Comparison of ENCODE assay signal across 28 mouse cellular contexts in the genomic region with DNA sequence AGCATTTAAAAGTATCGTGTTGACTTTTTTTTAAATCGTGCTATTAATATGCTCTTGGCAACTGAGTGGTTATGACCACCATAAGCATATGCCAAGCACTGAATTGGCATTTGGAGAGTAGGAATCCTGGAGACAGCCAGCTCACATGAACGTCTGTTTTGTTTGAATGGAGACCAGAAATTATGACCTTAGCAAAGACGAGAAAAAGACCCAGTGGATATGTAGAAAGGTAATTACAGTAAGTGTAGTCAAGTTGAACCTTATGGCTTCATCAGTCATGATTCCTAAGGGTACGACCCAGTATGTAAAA.
DNase-seq lines count a peak whose midpoint lies in the region; ATAC-seq lines count a peak whose summit lies in the region.
"Had no signal": no experiment of that assay in that cellular context is flagged by ENCODE, and none has a peak within 500 bp of the region (broad histone marks: within the 10 kb centered on the region; RNA-seq: fewer than 3 reads in every experiment).

No protein-coding gene starts in this region.

- no peak overlapping the region for H3K9ac ChIP-seq in forebrain, embryonic 12.5 days
- H3K9ac ChIP-seq: forebrain, postnatal 0 days; heart, embryonic 12.5 days; heart, embryonic 15.5 days; hindbrain, embryonic 13.5 days had no signal

- H3K4me3 ChIP-seq in forebrain, embryonic 12.5 days (replicated peaks) = no peak overlapping the region
- H3K4me3 ChIP-seq: forebrain, embryonic 10.5 days; heart, embryonic 12.5 days; heart, embryonic 15.5 days; hindbrain, embryonic 10.5 days; hindbrain, embryonic 13.5 days had no signal

- no peak overlapping the region for H3K4me2 ChIP-seq in forebrain, embryonic 12.5 days
- H3K4me2 ChIP-seq: heart, embryonic 12.5 days; heart, embryonic 15.5 days; hindbrain, embryonic 13.5 days had no signal

- H3K27ac ChIP-seq in forebrain, embryonic 12.5 days = no peak overlapping the region
- H3K27ac ChIP-seq: forebrain, embryonic 10.5 days; heart, embryonic 15.5 days; hindbrain, embryonic 10.5 days; hindbrain, embryonic 13.5 days; hindbrain, postnatal 0 days had no signal

- 89% methylated on average over 5 of the region's 5 CpGs for WGBS in forebrain, embryonic 12.5 days

- no peaks in the 10 kb centered on the region for H3K9me3 ChIP-seq in forebrain, embryonic 12.5 days
- H3K9me3 ChIP-seq: forebrain, embryonic 10.5 days; heart, embryonic 12.5 days; heart, embryonic 15.5 days; hindbrain, embryonic 10.5 days; hindbrain, embryonic 13.5 days had no signal

- no peak for ATAC-seq in forebrain, embryonic 12.5 days (ENCODE audit: low FRiP score)
- ATAC-seq: forebrain, embryonic 14.5 days; hindbrain, postnatal 0 days; inflammation-experienced regulatory T-cells, adult 6 months; intestine, embryonic 16.5 days; Patski had no signal

- peak; percentile 19 for DNase-seq in cerebellum, adult 11 months
- no peak for DNase-seq in cerebellum, postnatal 36 days
- DNase-seq in cerebellum, adult 8-10 months = peak; percentile 36
- peak; percentile 48 to 61 for DNase-seq in cerebellum, postnatal 10 days
- no peak for DNase-seq in thymus, postnatal 0 days (ENCODE audit: low spot score)
- no peak for DNase-seq in urinary bladder, postnatal 25 days (ENCODE audit: low spot score)
- DNase-seq: adrenal gland, postnatal 10 days; adrenal gland, postnatal 36 days; B cell, adult 2 months; gastrocnemius, postnatal 25 days; heart, adult 18-20 months; heart, postnatal 10 days; heart, postnatal 36 days; kidney, adult 18-20 months had no signal

- H3K27me3 ChIP-seq in forebrain, embryonic 12.5 days = no peaks in the 10 kb centered on the region
- H3K27me3 ChIP-seq: CH12.LX; heart, embryonic 12.5 days; heart, embryonic 15.5 days; hindbrain, embryonic 13.5 days; Patski had no signal

- no peaks in the 10 kb centered on the region for H3K36me3 ChIP-seq in forebrain, embryonic 12.5 days (replicated peaks)
- H3K36me3 ChIP-seq: forebrain, embryonic 10.5 days; G1E; heart, embryonic 12.5 days; heart, embryonic 15.5 days; hindbrain, embryonic 10.5 days; hindbrain, embryonic 13.5 days had no signal

- H3K4me1 ChIP-seq in forebrain, embryonic 12.5 days = no peaks in the 10 kb centered on the region
- H3K4me1 ChIP-seq: forebrain, embryonic 10.5 days; heart, embryonic 12.5 days; heart, embryonic 15.5 days; hindbrain, embryonic 10.5 days; hindbrain, embryonic 13.5 days had no signal

Comparison
In these comparisons a context has a peak if more than half of its experiments do, and no peak if none do; other contexts are left out.
1. DNase-seq: peak in cerebellum, adult 11 months (single experiment), cerebellum, adult 8-10 months (single experiment) and cerebellum, postnatal 10 days (2 of 2); none in cerebellum, postnatal 36 days (0 of 2), thymus, postnatal 0 days (single experiment) and urinary bladder, postnatal 25 days (single experiment).